Mouse (Mus musculus): ENCODE measurements at regions not wholly inside any gene's neighbourhood (a gene's known extent, or its start where the extent isn't known, plus 50 kb on each side); places are given as distances from the start of the nearest gene placed in this dataset.

GRCm38 (mm10) chr8:15343616-15344015 is 297.7 kb upstream of the BB014433 start:
- TF ChIP-seq CTCF (IDR thresholded peaks at IDR 0.05; ENCODE audit: low read depth), result no peak
- TF ChIP-seq EP300 (optimal IDR thresholded peaks at IDR 0.05), result no peak

All from stomach, postnatal 0 days (tissue).